Mouse (Mus musculus): Measurements from ENCODE around the gene B4galnt4.
"Not testable (repeated sequence)": the region's sequence is repeated elsewhere in the genome, so short reads cannot be mapped to it uniquely, and the experiment has no call there.

B4galnt4 gene

DNA sequence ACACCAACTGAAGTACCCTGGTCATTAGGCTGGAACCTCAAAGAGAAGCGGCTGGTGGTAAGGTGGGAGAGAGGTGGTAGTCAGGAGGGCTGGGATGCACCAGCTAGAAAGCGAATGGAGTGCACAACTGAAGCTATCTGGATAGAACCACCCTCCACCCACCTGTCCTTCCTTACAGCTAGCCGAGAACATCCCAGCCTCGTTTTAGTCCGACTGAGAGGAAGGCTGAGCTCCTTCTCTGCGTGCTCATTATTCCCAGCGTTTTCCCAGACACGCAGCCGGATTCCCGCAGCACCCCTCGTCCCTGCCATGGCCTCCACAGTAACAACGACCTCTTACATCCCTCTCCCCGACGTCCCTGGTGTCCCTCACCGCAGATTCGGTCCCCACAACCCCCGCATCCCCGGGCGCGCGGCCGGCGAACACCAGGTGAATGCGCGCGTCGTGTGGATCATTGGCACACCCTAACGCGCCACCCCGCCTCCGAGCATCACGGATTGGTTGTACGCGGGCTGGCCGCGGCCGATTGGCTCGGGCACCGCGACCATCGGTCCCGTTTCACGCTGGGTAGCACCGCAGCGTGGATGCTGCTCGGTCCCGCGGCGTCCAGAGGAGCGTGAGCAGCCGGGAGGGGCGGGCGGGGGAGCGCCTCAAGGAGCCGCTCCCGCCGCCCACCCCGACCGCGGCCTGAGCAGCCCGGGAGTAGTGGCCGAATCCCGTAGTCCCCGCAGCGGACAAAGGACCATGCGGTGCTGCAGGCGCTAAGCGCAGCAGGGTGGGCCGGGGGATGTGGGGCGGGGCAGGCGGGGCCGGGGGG is at the start of gene B4galnt4:
B4galnt4 (plus strand) TSS at position 679 of the 817 bp plus-strand sequence.
- no peak for DNase-seq (ENCODE audit: low read depth, low spot score)

DNA sequence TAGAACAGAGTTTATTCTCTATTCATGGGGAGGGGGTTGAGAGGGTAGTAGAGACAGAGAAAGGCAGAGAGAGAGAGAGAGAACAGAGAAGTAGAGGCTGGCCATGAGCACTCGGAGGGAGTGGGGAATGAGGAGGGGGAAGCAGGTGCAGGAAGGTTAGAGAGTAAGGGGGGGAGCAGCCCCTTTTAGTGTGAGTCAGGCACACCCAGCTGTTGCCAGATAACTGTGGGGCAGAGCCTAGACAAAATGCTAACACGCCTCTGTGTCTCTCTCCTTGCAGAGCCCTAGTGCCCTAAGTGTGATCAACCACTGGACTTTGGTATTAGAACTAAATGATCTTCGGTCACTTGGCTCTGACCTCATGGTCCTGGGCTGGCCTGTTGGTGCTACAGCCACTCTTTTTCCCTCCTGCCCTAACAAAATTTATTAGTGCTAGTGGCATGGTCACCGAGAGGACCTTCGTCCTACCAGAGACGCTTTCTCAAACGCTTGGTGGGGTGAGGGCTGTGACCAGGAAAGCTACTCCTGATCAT is 49.6 kb upstream of the B4galnt4 start:
- no peak for DNase-seq (ENCODE audit: low read depth, low spot score)

- DNase-seq (ENCODE audit: low read depth, low spot score) = no peak
Observed at GRCm38 (mm10) chr7:141016707-141017697, 43.9 kb upstream of the B4galnt4 start.

GRCm38 (mm10) chr7:141017824-141018223 is 43.1 kb upstream of the B4galnt4 start, which contains the start of gene Ifitm6:
Gene Ifitm6, minus strand, starts transcription at chr7:141017924.
- not testable (repeated sequence) for DNase-seq (ENCODE audit: low read depth, low spot score)

GRCm38 (mm10) chr7:141019028-141019427 is 41.9 kb upstream of the B4galnt4 start:
- no peak for DNase-seq (ENCODE audit: low read depth, low spot score)

- no peak for DNase-seq (ENCODE audit: low read depth, low spot score)
Observed at GRCm38 (mm10) chr7:141021489-141022449, 39.1 kb upstream of the B4galnt4 start.

DNA sequence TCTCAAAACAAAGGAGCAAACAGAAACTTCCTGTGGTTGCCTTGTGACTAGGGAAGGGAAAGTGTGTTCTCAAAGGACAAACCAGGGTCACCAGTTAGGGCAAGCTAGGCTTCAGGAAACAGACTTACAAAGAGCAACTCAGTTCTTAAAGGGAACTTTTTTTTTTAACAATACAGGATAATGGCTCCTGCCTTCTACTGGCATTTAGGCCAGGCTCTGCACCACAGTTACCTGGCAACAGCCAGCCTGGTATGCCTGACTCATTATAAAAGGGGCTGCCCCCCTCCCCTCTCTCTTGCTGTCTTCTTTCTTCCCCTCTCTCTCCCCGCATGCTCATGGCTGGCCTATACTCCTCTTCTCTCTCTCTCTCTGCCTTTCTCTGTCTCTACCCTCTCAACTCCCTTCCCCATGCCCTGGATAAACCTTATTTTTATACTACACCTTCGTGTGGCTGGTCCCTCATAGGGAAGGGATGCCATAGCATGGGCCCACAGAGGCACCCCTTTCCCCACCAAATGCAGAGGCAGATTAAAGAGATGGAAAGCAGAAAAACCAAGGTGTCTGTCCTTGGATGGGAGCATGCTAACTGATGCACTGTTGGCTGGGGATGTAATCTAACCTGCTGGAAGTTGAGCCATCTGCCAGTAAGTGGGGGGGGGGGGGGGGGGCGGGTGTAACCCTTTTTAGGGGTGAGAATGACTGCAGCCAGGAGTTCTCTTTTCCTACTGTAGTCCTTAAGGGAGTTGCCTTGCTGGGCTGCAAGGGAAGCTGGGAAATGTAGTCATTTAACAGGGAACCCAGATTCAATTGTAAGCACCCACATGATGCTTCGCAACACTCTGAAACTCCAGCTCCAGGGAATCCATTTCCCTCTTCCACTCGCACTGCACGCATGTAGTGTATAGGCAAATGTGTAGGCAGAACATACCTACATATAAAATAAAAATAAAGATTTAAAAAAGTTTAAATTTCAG is 35.8 kb upstream of the B4galnt4 start:
- no peak for DNase-seq (ENCODE audit: low read depth, low spot score)

DNA sequence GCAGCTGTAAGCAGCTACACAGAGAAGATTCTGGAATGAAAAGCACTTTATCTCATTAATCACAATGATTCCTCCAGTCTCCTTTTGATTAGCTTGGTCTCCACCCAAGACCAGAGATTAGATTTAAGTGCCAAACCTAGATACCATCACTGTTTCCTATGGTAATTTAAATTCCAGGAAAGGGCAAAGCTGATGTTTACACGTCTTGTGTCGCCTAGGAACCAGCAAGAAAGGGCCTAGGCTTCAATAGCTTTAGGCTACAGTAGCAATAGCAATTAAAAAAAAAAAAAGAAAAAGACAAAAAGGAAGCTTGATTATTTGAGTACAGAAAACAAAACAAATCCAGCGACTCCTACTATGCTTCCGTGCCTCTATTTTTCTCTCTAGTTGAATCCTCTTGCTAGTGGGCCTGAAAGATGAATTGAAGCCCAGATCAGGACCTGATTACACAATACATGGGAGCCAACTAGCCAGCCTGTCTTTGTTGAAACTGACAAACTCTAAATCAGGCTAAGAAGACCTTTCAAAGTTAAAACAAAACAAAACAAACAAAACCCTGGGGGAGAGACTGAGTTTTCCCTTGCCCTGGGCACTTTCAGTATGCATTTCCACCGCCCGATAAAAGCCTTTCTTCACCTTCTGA is 34.7 kb upstream of the B4galnt4 start:
- DNase-seq (ENCODE audit: low read depth, low spot score) = no peak

GRCm38 (mm10) chr7:141026740-141027098 is 34.2 kb upstream of the B4galnt4 start:
- no peak for DNase-seq (ENCODE audit: low read depth, low spot score)

DNA sequence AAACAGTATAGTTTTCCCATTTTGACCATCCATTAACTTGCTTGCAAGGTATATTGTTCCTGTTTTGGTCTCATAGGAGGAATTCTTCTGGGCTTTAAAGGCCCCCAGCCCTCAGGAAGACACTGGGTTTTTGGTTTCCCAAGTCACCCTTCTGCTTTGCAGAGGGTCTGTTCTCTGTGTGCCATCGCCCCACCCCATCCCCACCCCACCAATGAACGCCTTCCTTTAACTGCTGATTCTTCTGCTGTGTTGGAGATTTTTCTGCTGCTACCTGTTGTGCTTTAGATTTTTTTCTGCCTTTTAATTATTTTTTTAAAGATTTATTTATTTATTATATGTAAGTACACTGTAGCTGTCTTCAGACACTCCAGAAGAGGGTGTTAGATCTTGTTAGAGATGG is 32.1 kb upstream of the B4galnt4 start, which contains the start of gene Gm17387:
Gm17387 (plus strand) TSS at position 301 of the 400 bp plus-strand sequence.
- DNase-seq (ENCODE audit: low read depth, low spot score) = no peak

DNA sequence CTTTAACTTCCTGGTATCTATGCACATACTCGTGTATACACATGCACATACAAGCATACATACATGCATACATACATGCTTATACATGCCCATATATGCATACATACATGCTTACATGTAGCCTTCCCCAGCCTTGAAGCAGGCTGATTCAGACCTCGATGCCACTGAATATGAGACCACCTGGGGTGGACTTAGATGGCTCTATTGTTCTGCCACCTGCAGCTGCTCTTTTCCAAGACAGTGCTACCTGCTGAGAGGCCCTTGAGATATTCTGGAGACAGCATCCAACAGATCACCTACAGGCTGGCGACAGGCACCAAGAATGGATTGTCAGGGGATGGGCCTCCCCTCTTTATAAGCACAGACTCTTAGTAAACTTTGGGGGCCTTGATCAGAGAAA is 30.5 kb upstream of the B4galnt4 start:
- DNase-seq (ENCODE audit: low read depth, low spot score) = no peak

DNA sequence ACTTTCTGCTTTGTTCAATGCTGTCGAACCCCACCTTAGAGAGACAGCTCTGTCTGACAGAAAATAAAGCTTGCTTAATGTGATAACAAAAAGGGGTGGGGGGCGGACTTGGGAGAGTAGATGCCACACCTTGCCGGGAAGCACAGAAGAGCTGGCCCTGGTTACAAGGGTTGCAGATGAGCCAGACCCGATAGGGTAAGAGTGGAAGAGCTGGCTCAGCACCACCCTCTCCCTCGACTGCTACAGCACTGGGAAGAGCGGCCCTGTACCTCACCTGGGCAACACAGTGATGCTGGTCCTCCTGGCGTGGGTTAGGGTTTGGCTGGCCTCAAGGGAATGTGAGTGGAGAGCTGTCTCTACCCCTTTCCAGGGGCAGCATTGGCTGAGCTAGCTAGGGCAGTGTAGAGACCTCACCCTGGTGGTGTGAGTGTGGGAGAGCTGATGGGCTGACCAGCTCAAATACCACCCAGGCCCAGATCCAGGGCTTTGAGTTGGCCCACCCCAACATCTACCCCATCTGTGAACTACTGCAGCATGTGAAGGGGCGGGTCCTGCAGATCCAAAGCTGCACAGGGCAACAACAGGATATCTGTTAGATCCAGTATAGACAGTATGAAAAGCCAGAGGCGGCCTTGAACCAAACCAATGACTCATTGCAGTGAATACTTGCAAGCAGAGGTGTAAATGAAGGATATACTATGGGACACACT is 28.3 kb upstream of the B4galnt4 start:
- no peak for DNase-seq (ENCODE audit: low read depth, low spot score)

GRCm38 (mm10) chr7:141036624-141037023 is 24.3 kb upstream of the B4galnt4 start:
- DNase-seq (ENCODE audit: low read depth, low spot score) = not testable (repeated sequence)

- DNase-seq (ENCODE audit: low read depth, low spot score) = no peak
Observed at GRCm38 (mm10) chr7:141038090-141039032, 22.5 kb upstream of the B4galnt4 start.

DNA sequence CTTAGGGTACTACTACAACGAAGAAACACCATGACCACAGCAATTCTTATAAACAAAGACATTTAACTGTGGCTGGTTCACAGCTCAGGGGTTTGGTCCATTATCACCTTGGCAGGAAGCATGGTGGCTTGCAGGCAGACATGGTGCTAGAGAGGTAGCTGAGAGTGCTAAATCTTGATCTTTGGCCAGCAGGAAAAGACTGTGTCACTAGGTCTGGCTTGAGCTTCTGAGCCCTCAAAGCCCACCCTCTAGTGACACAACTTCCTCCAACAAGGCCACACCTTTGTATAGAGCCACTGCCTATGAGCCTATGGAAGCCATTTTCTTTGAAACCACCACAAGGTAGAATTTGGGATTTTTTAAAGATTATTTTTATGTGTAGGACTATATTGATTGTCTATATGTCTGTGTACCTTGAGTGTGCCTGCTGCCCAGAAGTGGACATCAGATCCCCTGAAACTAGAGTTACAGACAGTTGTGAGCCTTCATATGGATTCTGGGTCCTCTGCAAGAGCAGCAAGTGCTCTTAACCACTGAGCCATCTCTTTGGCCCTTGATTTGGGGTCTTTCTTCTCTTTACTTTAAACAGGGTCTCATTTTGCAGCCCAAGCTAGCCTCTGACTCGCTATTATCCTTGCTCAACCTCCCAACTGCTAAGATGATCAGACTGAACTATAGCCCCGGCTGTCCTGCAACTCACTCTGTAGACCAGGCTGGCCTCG is 21.4 kb upstream of the B4galnt4 start:
- no peak for DNase-seq (ENCODE audit: low read depth, low spot score)

- no peak for DNase-seq (ENCODE audit: low read depth, low spot score)
Observed at GRCm38 (mm10) chr7:141040867-141041606, 19.9 kb upstream of the B4galnt4 start.

Data from A20 (cell line).